Mouse (Mus musculus): ENCODE data around the gene Unc5b.

DNA sequence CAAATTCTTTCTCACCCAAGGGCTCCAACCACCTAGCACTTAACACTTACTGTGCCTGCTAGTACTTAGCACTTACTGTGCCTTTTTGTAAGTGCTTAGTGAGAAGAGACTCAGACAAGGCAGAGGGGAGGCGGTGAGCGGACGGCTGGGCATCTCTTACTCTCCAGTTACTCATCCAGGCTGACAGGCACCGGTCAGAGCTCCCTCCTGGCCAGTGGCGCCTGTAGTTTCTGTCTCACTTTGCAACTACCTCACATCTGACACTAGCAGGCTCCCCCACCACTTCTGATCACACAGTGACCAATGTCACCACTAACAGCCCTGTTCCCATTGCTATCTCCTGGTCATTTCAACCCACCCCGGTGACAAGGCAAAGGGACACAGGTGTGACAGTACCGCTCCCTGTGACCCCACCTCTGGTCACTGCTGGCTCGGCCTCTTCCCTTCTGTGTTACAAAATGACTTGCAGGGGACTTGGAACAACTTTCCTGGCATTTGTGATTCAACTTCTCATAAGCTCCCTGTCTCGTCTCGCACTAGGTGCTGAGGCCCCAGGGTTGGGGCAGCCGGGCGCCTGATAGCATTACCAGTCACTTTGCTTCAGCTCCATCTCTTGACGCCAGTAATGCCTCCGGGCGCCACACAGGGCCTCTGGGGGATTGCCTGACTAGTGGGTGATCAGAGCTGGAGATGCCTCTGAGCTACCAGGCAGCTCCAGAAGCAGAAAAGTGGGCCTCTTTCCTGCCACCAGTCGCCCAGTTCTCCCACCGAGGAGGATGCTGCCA lies 8.5 kb downstream of the Unc5b start:
- TF ChIP-seq CTCF (IDR thresholded peaks at IDR 0.05; ENCODE audit: low read depth, low read length) (no peak), POLR2A (IDR thresholded peaks at IDR 0.05; ENCODE audit: borderline replicate concordance, low read depth, low read length) (no peak)

Data from bone marrow macrophage, adult 2 months (primary cell).